Mouse (Mus musculus) layer of hippocampus, adult 11-12 months (tissue): ENCODE results near the gene Tmem25.
"Not testable (repeated sequence)": the region's sequence is repeated elsewhere in the genome, so short reads cannot be mapped to it uniquely, and the experiment has no call there.

ENCODE experiments used
- DNase-seq: peaks from one replicate; pipeline ENCODE4 v3.0.0; 2022; ENCODE audit warnings: low spot score

Gene Tmem25

GRCm38 (mm10) chr9:44772750-44773651, 26.1 kb downstream of the Tmem25 start:
- peak; percentile 96 for DNase-seq

- no peak for DNase-seq
Observed at GRCm38 (mm10) chr9:44772392-44772749, 26.7 kb downstream of the Tmem25 start.

- no peak for DNase-seq
Observed at GRCm38 (mm10) chr9:44771376-44771775, 27.7 kb downstream of the Tmem25 start.

- DNase-seq = not testable (repeated sequence)
Observed at GRCm38 (mm10) chr9:44768029-44768394, 31.1 kb downstream of the Tmem25 start.

DNA sequence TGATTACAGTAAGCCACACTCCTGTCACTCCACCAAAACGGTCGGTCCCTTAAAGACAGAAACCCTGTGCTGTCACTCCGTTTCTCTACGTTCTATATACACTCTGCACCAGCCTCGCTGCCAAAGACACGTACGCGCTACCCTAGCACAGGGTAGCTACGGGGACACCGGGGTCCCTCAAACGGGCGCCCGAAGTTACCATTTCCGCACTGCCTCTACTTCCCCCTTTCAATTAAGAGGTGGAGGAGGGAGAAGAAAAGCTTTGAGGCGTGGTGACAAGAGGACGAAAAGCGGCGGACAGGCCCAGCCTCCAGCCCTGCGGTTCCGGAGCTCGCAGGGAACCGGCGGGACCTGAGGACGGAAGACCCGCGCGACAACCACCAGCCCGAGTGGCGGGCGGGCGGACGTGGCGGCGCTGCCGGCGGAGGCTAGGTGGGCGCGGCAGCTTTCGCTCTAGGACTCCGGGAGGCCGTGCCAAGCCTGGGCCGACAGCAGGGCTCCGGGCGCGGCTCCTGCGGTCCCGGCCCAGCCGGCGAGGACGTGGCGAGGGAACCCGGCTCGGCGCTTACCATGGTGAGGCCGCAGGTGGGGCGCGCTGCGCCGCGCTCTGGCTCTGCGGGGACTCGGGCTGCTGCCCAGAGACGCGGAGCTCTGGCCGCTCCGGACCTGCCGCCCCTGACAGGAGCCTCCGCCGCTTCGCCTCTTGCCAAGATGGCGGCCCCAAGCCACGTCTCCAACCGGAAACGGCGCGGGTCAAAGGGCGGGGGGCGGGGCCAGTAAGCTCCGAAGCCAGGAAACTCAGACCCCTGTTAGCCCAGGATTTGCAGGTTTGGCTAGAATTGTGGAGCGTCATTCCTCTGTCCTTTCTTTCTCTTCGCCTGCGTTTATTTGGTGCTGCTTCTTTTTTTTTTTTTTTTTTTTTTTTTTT, 31.7 kb downstream of the Tmem25 start, which contains the start of the genes Arcn1 and Ift46:
Arcn1 (minus strand) TSS at position 745 of the 928 bp plus-strand sequence.
Ift46 (plus strand) TSS at position 808 of the 928 bp plus-strand sequence.
- peak; percentile 78 for DNase-seq

DNA sequence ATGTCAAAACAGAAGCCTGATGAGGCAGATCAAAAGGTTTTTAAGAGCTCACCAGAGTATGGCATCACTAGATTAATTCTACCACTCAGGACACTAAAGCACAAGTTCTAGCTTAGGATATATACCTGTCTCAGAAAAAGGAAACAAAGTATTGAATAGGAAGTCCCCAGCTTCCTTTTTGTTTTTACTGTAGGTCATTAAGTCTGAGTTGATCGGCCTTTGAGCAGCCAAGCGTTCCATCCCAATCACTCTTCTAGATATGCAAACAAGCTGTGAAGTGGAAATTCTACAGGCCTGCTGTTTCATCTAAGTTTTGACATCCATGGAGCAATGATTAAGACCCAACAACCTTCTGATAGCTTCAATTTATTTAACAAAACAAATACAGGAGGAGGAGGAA, 38.2 kb downstream of the Tmem25 start:
- no peak for DNase-seq

DNA sequence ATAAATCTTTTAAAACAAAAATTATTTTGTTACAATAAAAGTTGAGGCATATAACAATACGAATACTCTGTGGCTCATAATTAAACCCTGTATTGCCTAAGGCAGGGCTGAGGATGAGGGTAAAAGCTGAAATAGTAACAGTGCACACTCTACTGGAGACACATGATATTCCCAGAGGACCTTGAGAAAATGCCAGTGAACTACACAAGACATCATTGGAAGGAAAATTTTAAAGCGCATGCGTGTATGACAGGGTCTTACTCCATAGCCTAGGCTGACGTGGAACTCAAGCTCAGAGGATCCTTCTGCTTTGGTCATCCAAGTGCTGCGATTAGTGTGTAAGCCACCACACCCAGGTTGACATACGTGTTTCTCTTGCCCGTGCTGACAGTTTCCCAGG, 50.6 kb downstream of the Tmem25 start:
- DNase-seq = no peak

GRCm38 (mm10) chr9:44747341-44747740, 51.8 kb downstream of the Tmem25 start:
- no peak for DNase-seq

DNA sequence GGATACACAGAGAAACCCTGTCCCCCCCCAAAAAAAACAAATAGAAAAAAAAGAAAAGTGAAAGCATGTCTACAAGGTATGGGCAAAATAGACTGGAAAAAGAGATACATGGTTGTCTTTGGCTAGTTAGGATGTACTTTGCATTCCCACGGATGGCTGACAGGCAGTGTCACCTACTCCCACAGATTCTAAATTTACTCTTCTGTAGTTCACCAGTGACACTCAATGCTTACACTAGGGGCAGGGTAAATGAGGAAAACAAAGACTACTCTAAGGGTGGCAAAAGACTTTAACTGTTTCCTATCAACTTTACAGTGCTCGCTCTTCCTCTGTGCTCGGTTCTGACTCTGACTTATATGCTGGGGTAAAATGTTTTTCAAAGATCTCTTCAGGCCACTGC, 52.4 kb downstream of the Tmem25 start:
- DNase-seq = no peak

GRCm38 (mm10) chr9:44745371-44745770, 53.7 kb downstream of the Tmem25 start:
- no peak for DNase-seq
